Mouse (Mus musculus): ENCODE data around the gene Slc16a8.

The Slc16a8 gene

GRCm38 (mm10) chr15:79254661-79255060 is at the start of gene Slc16a8:
Gene Slc16a8 (minus strand): TSS chr15:79254761.
- no peak for DNase-seq (ENCODE audit: low spot score in 2 of 2)

- DNase-seq (ENCODE audit: low spot score in 2 of 2) = no peak
Observed at GRCm38 (mm10) chr15:79303725-79304124, 49.2 kb upstream of the Slc16a8 start.

GRCm38 (mm10) chr15:79299563-79300155 is 45.1 kb upstream of the Slc16a8 start:
- no peak for DNase-seq (ENCODE audit: low spot score in 2 of 2)

- DNase-seq (ENCODE audit: low spot score in 2 of 2) = no peak
Observed at GRCm38 (mm10) chr15:79298553-79298952, 44.0 kb upstream of the Slc16a8 start.

- DNase-seq (ENCODE audit: low spot score in 2 of 2) = peak; percentile 4 to 8
Observed at GRCm38 (mm10) chr15:79292779-79293178, 38.2 kb upstream of the Slc16a8 start.

- no peak for DNase-seq (ENCODE audit: low spot score in 2 of 2)
Observed at GRCm38 (mm10) chr15:79290340-79290739, 35.8 kb upstream of the Slc16a8 start.

- no peak for DNase-seq (ENCODE audit: low spot score in 2 of 2)
Observed at GRCm38 (mm10) chr15:79289441-79289840, 34.9 kb upstream of the Slc16a8 start.

- no peak for DNase-seq (ENCODE audit: low spot score in 2 of 2)
Observed at GRCm38 (mm10) chr15:79288387-79288786, 33.8 kb upstream of the Slc16a8 start.

GRCm38 (mm10) chr15:79287091-79287490 is 32.5 kb upstream of the Slc16a8 start:
- no peak for DNase-seq (ENCODE audit: low spot score in 2 of 2)

GRCm38 (mm10) chr15:79286141-79286540 is 31.6 kb upstream of the Slc16a8 start:
- no peak for DNase-seq (ENCODE audit: low spot score in 2 of 2)

- DNase-seq (ENCODE audit: low spot score in 2 of 2) = no peak
Observed at GRCm38 (mm10) chr15:79285399-79285798, 30.8 kb upstream of the Slc16a8 start, which contains the start of gene Baiap2l2. Gene Baiap2l2 (minus strand): TSS chr15:79285537.

GRCm38 (mm10) chr15:79283371-79283770 is 28.8 kb upstream of the Slc16a8 start:
- no peak for DNase-seq (ENCODE audit: low spot score in 2 of 2)

GRCm38 (mm10) chr15:79282434-79282833 is 27.9 kb upstream of the Slc16a8 start:
- DNase-seq (ENCODE audit: low spot score in 2 of 2) = no peak

GRCm38 (mm10) chr15:79281389-79281788 is 26.8 kb upstream of the Slc16a8 start:
- DNase-seq (ENCODE audit: low spot score in 2 of 2) = no peak

- DNase-seq (ENCODE audit: low spot score in 2 of 2) = no peak
Observed at GRCm38 (mm10) chr15:79280850-79281249, 26.3 kb upstream of the Slc16a8 start.

- no peak for DNase-seq (ENCODE audit: low spot score in 2 of 2)
Observed at GRCm38 (mm10) chr15:79280209-79280608, 25.6 kb upstream of the Slc16a8 start.

GRCm38 (mm10) chr15:79277728-79278127 is 23.2 kb upstream of the Slc16a8 start:
- no peak for DNase-seq (ENCODE audit: low spot score in 2 of 2)

- DNase-seq (ENCODE audit: low spot score in 2 of 2) = no peak
Observed at GRCm38 (mm10) chr15:79273020-79273419, 18.5 kb upstream of the Slc16a8 start.

GRCm38 (mm10) chr15:79271124-79271746 is 16.7 kb upstream of the Slc16a8 start:
- peak in 1 of 2 experiments; percentile 17 for DNase-seq (ENCODE audit: low spot score in 2 of 2)

GRCm38 (mm10) chr15:79270317-79271123 is 16.0 kb upstream of the Slc16a8 start:
- DNase-seq (ENCODE audit: low spot score in 2 of 2) = peak; percentile 42 to 44

GRCm38 (mm10) chr15:79268521-79268920 is 14.0 kb upstream of the Slc16a8 start:
- no peak for DNase-seq (ENCODE audit: low spot score in 2 of 2)

- DNase-seq (ENCODE audit: low spot score in 2 of 2) = no peak
Observed at GRCm38 (mm10) chr15:79265384-79265783, 10.8 kb upstream of the Slc16a8 start.

- no peak for DNase-seq (ENCODE audit: low spot score in 2 of 2)
Observed at GRCm38 (mm10) chr15:79263726-79264125, 9.2 kb upstream of the Slc16a8 start.

Data from frontal cortex, postnatal 36 days (tissue).